Mouse (Mus musculus): ENCODE results near the gene Manba. TPM values are rescaled to one million over a fixed set of nuclear protein-coding genes. Genes with fewer than 3 reads are reported as not detected.
A peak's percentile ranks its signal among the peaks of the same experiment; 100 is the strongest.
"Not testable (repeated sequence)": the region's sequence is repeated elsewhere in the genome, so short reads cannot be mapped to it uniquely, and the experiment has no call there.

Manba gene
- polyA plus RNA-seq, 1 experiment from 2014 or later = 5.1 TPM

DNA sequence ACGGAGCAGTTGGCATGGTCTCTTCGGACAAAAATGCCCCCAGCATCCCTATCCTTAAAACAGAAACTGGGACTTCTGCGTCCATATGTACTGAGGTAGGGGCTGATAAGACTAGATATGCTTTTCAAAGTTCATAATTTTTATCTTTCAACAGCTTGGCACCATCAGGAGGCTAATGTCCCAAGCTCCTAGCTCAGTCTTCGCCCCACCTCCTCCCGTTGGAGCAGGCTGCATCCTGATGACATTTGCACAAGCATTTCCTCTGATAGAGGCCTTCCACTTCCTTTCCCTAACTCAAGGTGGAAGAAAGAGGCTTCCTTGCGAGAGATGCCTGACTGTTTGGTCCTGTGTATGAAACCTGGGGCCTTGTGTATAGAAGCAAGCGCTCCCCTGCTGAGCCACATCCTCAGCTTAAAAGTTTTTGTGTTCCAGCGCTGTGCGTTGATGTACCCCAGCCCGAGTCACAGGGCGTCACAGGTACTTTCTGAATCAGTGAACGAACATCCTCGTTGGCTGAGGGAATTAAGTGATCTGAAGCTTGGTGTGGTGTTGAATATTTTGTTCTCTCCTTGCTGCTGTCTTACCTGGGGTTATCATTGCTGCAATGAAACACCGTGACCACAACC lies 28.5 kb downstream of the Manba start:
- WGBS = 82% methylated on average over 14 of the region's 14 CpGs
- Histone ChIP-seq H3K9ac (no peak overlapping the region), H3K27me3 (replicated peaks) (no peaks in the 10 kb centered on the region), H3K4me2 (replicated peaks) (no peak overlapping the region), H3K4me1 (no peaks in the 10 kb centered on the region), H3K36me3 (no peaks in the 10 kb centered on the region), H3K4me3 (no peak overlapping the region), H3K9me3 (no peaks in the 10 kb centered on the region), H3K27ac (no peak overlapping the region)
- no peak for ATAC-seq (ENCODE audit: low FRiP score, low read depth)

GRCm38 (mm10) chr3:135515246-135515645 lies 29.8 kb downstream of the Manba start:
- Histone ChIP-seq H3K4me3 (no peak overlapping the region), H3K4me2 (replicated peaks) (no peak overlapping the region), H3K27me3 (replicated peaks) (no peaks in the 10 kb centered on the region), H3K27ac (no peak overlapping the region), H3K36me3 (no peaks in the 10 kb centered on the region), H3K9ac (no peak overlapping the region), H3K9me3 (no peaks in the 10 kb centered on the region), H3K4me1 (no peaks in the 10 kb centered on the region)
- WGBS = 85% methylated on average over 5 of the region's 5 CpGs
- no peak for ATAC-seq (ENCODE audit: low FRiP score, low read depth)

GRCm38 (mm10) chr3:135516891-135517290 lies 31.5 kb downstream of the Manba start:
- Histone ChIP-seq H3K4me2 (replicated peaks) (no peak overlapping the region), H3K4me3 (no peak overlapping the region), H3K27ac (no peak overlapping the region), H3K9me3 (no peaks in the 10 kb centered on the region), H3K9ac (no peak overlapping the region), H3K27me3 (replicated peaks) (no peaks in the 10 kb centered on the region), H3K36me3 (no peaks in the 10 kb centered on the region), H3K4me1 (no peaks in the 10 kb centered on the region)
- no peak for ATAC-seq (ENCODE audit: low FRiP score, low read depth)
- 80% methylated on average over 6 of the region's 6 CpGs for WGBS

DNA sequence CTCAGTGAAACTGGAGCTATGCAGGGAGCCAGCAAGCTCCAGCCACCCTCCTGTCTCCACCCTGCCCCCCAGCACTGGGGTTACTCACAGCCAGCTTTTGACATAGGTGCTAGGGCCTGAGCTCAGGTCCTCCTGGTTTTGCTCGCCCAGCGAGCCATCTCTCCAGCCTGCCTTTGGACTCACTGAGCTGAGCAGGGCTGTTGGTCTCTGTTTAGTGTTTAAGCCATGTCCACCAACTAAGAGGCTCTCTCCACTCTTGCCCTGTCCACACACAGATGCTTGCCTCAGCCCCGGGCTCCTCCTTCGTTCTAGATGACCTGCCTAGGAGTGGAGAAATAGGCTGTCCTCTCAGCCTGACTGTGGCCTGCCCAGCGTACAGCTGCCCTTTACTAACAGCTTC lies 33.5 kb downstream of the Manba start:
- no peak for ATAC-seq (ENCODE audit: low FRiP score, low read depth)
- no peak overlapping the region for H3K4me3 ChIP-seq
- 80% methylated on average over 5 of the region's 5 CpGs for WGBS
- no peaks in the 10 kb centered on the region for H3K4me1 ChIP-seq
- no peaks in the 10 kb centered on the region for H3K27me3 ChIP-seq (replicated peaks)
- H3K4me2 ChIP-seq (replicated peaks) = no peak overlapping the region
- no peaks in the 10 kb centered on the region for H3K9me3 ChIP-seq
- no peak overlapping the region for H3K27ac ChIP-seq
- no peaks in the 10 kb centered on the region for H3K36me3 ChIP-seq
- H3K9ac ChIP-seq = no peak overlapping the region

DNA sequence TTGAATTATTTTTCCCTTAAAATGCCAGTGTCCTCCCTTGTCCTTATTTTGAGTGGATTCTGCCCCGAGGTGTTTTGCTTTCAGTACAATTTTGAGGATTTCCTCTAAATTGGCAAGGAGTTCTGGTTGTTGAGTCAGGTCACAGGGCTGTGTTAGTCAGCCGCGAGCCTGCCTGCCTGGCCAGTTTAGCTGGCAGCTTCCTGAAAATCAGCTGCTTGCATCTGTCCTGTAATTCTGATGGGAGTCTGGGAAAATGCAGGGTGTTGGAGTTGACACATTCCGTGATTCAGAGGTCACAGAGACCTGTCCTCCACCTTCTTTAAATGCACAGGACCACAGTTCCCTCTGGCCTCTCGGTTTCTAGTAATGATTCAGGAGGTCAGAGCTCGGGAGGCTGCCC lies 34.2 kb downstream of the Manba start:
- ATAC-seq (ENCODE audit: low FRiP score, low read depth) = no peak
- H3K4me1 ChIP-seq = no peaks in the 10 kb centered on the region
- no peak overlapping the region for H3K9ac ChIP-seq
- no peak overlapping the region for H3K4me3 ChIP-seq
- whole genome bisulfite sequencing = 74% methylated on average over 6 of the region's 6 CpGs
- H3K4me2 ChIP-seq (replicated peaks) = no peak overlapping the region
- no peak overlapping the region for H3K27ac ChIP-seq
- no peaks in the 10 kb centered on the region for H3K27me3 ChIP-seq (replicated peaks)
- no peaks in the 10 kb centered on the region for H3K36me3 ChIP-seq
- no peaks in the 10 kb centered on the region for H3K9me3 ChIP-seq

DNA sequence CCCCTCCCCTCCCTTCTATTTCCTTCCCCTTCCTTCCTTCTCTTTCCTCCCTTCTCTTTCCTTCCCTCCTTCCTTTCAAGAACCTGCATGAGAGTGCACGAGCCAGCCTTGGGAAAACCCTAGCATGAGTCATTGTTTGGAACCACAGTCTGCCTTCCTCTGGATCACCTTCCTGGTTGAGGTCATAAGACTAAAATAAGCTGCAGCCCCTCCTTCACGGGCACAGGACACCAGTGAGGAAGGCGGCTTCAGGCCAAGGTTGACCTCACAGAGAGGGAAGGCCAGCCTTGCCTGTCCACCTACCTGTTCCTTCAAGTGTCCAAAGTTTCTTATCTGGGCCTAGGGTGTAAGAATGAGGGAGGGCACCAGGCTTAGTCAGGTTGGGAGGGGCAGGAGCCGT lies 36.6 kb downstream of the Manba start:
- Histone ChIP-seq H3K9ac (no peak overlapping the region), H3K36me3 (no peaks in the 10 kb centered on the region), H3K27me3 (replicated peaks) (no peaks in the 10 kb centered on the region), H3K4me3 (no peak overlapping the region), H3K4me2 (replicated peaks) (no peak overlapping the region), H3K4me1 (no peaks in the 10 kb centered on the region), H3K9me3 (no peaks in the 10 kb centered on the region), H3K27ac (no peak overlapping the region)
- no peak for ATAC-seq (ENCODE audit: low FRiP score, low read depth)
- 76% methylated on average over 4 of the region's 4 CpGs for WGBS

- H3K36me3 ChIP-seq = no peaks in the 10 kb centered on the region
- ATAC-seq (ENCODE audit: low FRiP score, low read depth) = no peak
- no peak overlapping the region for H3K9ac ChIP-seq
- no peaks in the 10 kb centered on the region for H3K9me3 ChIP-seq
- no peak overlapping the region for H3K27ac ChIP-seq
- 58% methylated on average over 16 of the region's 16 CpGs for WGBS
- H3K27me3 ChIP-seq (replicated peaks) = no peaks in the 10 kb centered on the region
- H3K4me3 ChIP-seq = no peak overlapping the region
- no peaks in the 10 kb centered on the region for H3K4me1 ChIP-seq
- H3K4me2 ChIP-seq (replicated peaks) = 0 out of 2 replicates have a peak overlapping the region, but pooled peaks have one; percentile 18
These were observed 37.4 kb downstream of the Manba start for GRCm38 (mm10) chr3:135522618-135523355.

DNA sequence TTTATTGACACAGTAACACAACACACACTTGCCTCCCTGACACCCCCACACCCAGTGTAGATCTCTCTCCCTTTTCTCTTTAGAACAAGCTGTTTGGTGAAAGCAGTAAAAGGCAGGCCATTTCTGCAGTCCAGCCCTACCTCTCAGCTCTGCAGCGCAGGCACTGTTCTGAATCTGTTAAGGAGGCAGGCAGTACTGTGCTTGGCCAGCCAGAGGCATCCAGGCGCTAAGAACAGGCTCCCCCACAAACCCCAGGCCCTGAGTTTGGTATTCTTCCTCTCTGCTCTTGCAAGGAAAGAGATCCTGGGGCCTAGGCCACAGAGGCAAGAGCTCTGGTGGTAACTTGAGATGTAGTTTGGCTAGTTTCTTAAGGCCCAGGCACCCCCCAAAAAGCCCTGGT lies 39.5 kb downstream of the Manba start:
- H3K9ac ChIP-seq; H3K27me3 ChIP-seq (replicated peaks); H3K4me3 ChIP-seq; H3K27ac ChIP-seq; H3K4me1 ChIP-seq; H3K36me3 ChIP-seq; H3K4me2 ChIP-seq (replicated peaks); H3K9me3 ChIP-seq; ATAC-seq (ENCODE audit: low FRiP score, low read depth): not testable (repeated sequence)
- WGBS = 18% methylated on average over 2 of the region's 2 CpGs

DNA sequence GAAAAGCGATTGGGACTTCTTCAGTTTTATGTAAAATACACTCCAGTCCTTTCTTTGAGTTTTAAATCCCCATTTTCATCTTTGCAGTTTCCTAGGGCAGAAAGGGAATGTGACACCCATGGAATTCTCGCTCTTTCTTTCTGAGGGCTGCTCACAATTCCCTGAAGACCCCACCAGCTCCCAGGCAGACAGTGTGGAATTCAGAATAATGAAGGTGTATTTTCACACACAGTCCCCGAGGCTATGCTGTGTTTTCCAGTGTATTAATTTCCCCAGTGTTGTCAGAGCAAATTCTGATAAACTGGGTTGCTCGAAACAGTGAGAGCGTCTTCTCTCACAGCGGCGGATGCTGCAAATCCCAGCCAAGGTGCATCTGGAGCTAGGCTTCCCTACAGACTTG lies 44.3 kb downstream of the Manba start:
- no peak overlapping the region for H3K27ac ChIP-seq
- no peak overlapping the region for H3K4me2 ChIP-seq (replicated peaks)
- H3K4me1 ChIP-seq = no peaks in the 10 kb centered on the region
- WGBS = 86% methylated on average over 7 of the region's 7 CpGs
- no peaks in the 10 kb centered on the region for H3K9me3 ChIP-seq
- ATAC-seq (ENCODE audit: low FRiP score, low read depth) = no peak
- no peaks in the 10 kb centered on the region for H3K27me3 ChIP-seq (replicated peaks)
- no peaks in the 10 kb centered on the region for H3K36me3 ChIP-seq
- H3K4me3 ChIP-seq = no peak overlapping the region
- H3K9ac ChIP-seq = no peak overlapping the region

DNA sequence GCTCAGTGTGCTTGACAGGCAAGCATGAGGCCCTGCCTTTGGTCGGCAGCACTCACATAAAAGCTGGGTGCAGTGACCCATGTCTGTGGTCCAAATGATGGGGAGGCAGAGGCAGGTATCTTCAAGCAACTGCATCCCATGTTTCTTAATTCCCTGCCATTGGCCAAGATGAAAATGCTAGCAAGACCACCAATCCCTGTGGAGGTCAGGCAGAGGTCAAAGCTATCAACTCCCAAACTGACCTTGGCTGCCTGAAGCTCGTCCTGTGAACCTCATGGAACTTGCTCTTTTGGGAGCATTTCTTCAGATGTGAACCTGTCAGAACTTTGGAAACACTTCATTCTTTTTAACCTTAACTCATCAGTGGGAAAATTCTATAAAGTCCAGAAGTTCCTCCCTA lies 46.4 kb downstream of the Manba start:
- 77% methylated on average over 2 of the region's 2 CpGs for WGBS
- ATAC-seq (ENCODE audit: low FRiP score, low read depth) = no peak
- no peak overlapping the region for H3K4me3 ChIP-seq

DNA sequence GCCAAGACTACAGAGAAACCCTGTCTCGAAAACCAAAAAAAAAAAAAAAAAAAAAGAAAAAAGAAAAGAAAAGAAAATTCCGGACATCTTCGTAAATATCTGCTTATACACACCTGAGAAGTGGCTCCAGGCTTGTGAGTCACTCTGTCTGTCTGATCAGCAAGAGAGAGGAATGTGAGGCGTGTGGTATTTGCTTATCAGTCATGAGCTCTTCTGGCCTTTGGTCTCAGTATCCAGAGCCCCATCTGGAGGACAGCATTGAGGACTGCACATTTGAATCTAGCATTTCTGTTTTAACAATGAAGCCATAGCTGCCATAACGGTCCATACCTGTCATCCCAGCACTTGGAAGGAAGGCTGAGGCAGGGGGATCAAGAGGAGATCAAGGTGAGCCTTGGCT lies 48.7 kb downstream of the Manba start:
- Histone ChIP-seq H3K27me3 (replicated peaks) (no peaks in the 10 kb centered on the region), H3K27ac (no peak overlapping the region), H3K4me1 (no peaks in the 10 kb centered on the region), H3K4me3 (no peak overlapping the region), H3K9ac (no peak overlapping the region), H3K9me3 (no peaks in the 10 kb centered on the region), H3K4me2 (replicated peaks) (no peak overlapping the region), H3K36me3 (no peaks in the 10 kb centered on the region)
- no peak for ATAC-seq (ENCODE audit: low FRiP score, low read depth)
- WGBS = 85% methylated on average over 4 of the region's 5 CpGs

More for the DNA sequence above, 46.4 kb downstream of the Manba start:
- H3K9ac ChIP-seq = no peak overlapping the region
- no peaks in the 10 kb centered on the region for H3K27me3 ChIP-seq (replicated peaks)
- no peaks in the 10 kb centered on the region for H3K36me3 ChIP-seq
- no peaks in the 10 kb centered on the region for H3K4me1 ChIP-seq
- H3K27ac ChIP-seq = no peak overlapping the region
- no peaks in the 10 kb centered on the region for H3K9me3 ChIP-seq
- H3K4me2 ChIP-seq (replicated peaks) = no peak overlapping the region

GRCm38 (mm10) chr3:135546212-135546923 lies 61.0 kb downstream of the Manba start:
- 72% methylated on average over 13 of the region's 13 CpGs for WGBS
- no peaks in the 10 kb centered on the region for H3K36me3 ChIP-seq
- no peak for ATAC-seq (ENCODE audit: low FRiP score, low read depth)
- no peaks in the 10 kb centered on the region for H3K4me1 ChIP-seq
- H3K4me3 ChIP-seq = no peak overlapping the region
- no peak overlapping the region for H3K4me2 ChIP-seq (replicated peaks)
- no peak overlapping the region for H3K9ac ChIP-seq
- H3K27me3 ChIP-seq (replicated peaks) = no peaks in the 10 kb centered on the region
- H3K27ac ChIP-seq = no peak overlapping the region
- no peaks in the 10 kb centered on the region for H3K9me3 ChIP-seq
